Mouse (Mus musculus) embryonic facial prominence, embryonic 15.5 days (tissue): ENCODE data around the gene Rpl9. TPM values are rescaled to one million over a fixed set of nuclear protein-coding genes. Genes with fewer than 3 reads are reported as not detected.

ENCODE experiments used
- ATAC-seq: fragments of 200-750 bp; cut with Nextera tagmentation; 2 replicates; pipeline ENCODE4 v1.8.0; 2017; ENCODE audit warnings: low read depth, moderate TSS enrichment; ENCODE audit not compliant: insufficient number of reproducible peaks, low FRiP score, low TSS enrichment
- H3K27ac ChIP-seq: fragments of 300-500 bp; sonication (generic); replicated peaks from 2 replicates; pipeline ENCODE4 v1.5.1; 2015; ENCODE audit warnings: mild to moderate bottlenecking, inconsistent platforms
- H3K27me3 ChIP-seq: fragments of 300-500 bp; sonication (generic); 2 replicates; pipeline ENCODE4 v1.6.1; 2015; ENCODE audit warnings: inconsistent platforms
- H3K36me3 ChIP-seq: fragments of 300-500 bp; sonication (generic); 2 replicates; pipeline ENCODE4 v1.6.1; 2015; ENCODE audit warnings: mild to moderate bottlenecking, inconsistent platforms
- H3K4me1 ChIP-seq: fragments of 300-500 bp; sonication (generic); 2 replicates; pipeline ENCODE4 v1.6.1; 2015; ENCODE audit warnings: inconsistent platforms
- H3K4me2 ChIP-seq: fragments of 300-500 bp; sonication (generic); replicated peaks from 2 replicates; pipeline ENCODE4 v1.6.1; 2015; ENCODE audit warnings: mild to moderate bottlenecking, inconsistent platforms
- H3K4me3 ChIP-seq: fragments of 300-500 bp; sonication (generic); replicated peaks from 2 replicates; pipeline ENCODE4 v1.5.1; 2015; ENCODE audit warnings: mild to moderate bottlenecking, inconsistent platforms
- H3K9ac ChIP-seq: fragments of 300-500 bp; sonication (generic); 2 replicates; pipeline ENCODE4 v1.6.1; 2015; ENCODE audit warnings: inconsistent platforms
- H3K9me3 ChIP-seq: fragments of 300-500 bp; sonication (generic); replicated peaks from 2 replicates; pipeline ENCODE4 v1.6.1; 2016; ENCODE audit warnings: inconsistent platforms
- WGBS: fragments of 180-500 bp; shearing (Covaris S2); methylation state at CpG from one replicate; pipeline ENCODE4 v1.1.7; 2015; 5-methylcytosine and 5-hydroxymethylcytosine counted together
- polyA plus RNA-seq: library from polyadenylated mRNA; unstranded; fragments of >200 nt; fragmentation: Nextera tagmentation; extraction: Ambion mirVana; gene quantifications from 2 replicates; pipeline ENCODE4 v1.2.1, GENCODE M21; 2015

Gene Rpl9
- 1,081 and 1,085 TPM in 2 replicates for polyA plus RNA-seq

- WGBS = under 1% methylated on average over 83 of the region's 83 CpGs
- H3K4me2 ChIP-seq = peak within 1 kb of the TSS; percentile 78
- ATAC-seq = peak; percentile 95
Measured at GRCm38 (mm10) chr5:65390648-65391644, at the start of gene Rpl9, which contains the start of gene Lias. TSS of gene Rpl9 (minus strand) at chr5:65391444. TSS of gene Lias (plus strand) at chr5:65391497.

DNA sequence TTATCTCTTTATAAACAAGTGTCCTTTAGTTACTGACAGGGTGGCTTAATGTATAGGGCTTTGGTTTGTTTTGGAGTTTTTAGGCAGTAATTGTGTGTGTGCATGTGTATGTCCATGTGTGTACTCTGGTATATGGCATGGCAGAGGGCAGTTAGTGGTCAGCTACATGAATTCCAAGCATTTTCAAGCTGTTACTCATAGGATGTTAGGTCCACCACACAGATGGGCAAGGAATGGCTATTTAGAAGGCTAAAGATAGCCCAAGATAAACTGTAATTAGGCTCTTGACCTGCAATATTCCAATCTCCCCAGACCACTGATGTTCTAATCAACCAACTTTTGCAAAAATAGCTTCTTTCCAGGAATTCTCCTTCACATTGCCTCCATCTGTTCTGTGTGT lies 46.8 kb upstream of the Rpl9 start:
- no peak for ATAC-seq
- Histone ChIP-seq H3K36me3 (no peaks in the 10 kb centered on the region), H3K27me3 (no peaks in the 10 kb centered on the region), H3K4me2 (no peak overlapping the region), H3K9ac (no peak overlapping the region), H3K4me3 (no peak overlapping the region), H3K4me1 (peaks cover 15% of the 10 kb centered on the region), H3K27ac (no peak overlapping the region), H3K9me3 (no peaks in the 10 kb centered on the region)

More at GRCm38 (mm10) chr5:65390648-65391644, at the start of gene Rpl9, which contains the start of gene Lias:
- no peaks in the 10 kb centered on the region for H3K9me3 ChIP-seq
- H3K4me1 ChIP-seq = peaks cover 16% of the 10 kb centered on the region
- H3K4me3 ChIP-seq = peak within 1 kb of the TSS; percentile 97
- H3K36me3 ChIP-seq = peaks cover 41% of the 10 kb centered on the region
- H3K27me3 ChIP-seq = no peaks in the 10 kb centered on the region
- H3K27ac ChIP-seq = peak within 1 kb of the TSS; percentile 93
- peak within 1 kb of the TSS; percentile 99 for H3K9ac ChIP-seq

GRCm38 (mm10) chr5:65435806-65436561 lies 44.7 kb upstream of the Rpl9 start, which contains the start of gene Ugdh:
TSS of gene Ugdh (minus strand) at chr5:65435949.
- WGBS = under 1% methylated on average over 51 of the region's 51 CpGs
- Histone ChIP-seq H3K4me1 (peaks cover 15% of the 10 kb centered on the region), H3K4me3 (peak within 1 kb of the TSS; percentile 83), H3K36me3 (no peaks in the 10 kb centered on the region), H3K9ac (peak within 1 kb of the TSS; percentile 63), H3K27me3 (no peaks in the 10 kb centered on the region), H3K27ac (peak within 1 kb of the TSS; percentile 97), H3K4me2 (peak within 1 kb of the TSS; percentile 86), H3K9me3 (no peaks in the 10 kb centered on the region)
- ATAC-seq = peak; percentile 96

- Histone ChIP-seq H3K4me1 (peaks cover 15% of the 10 kb centered on the region), H3K4me3 (peak overlapping the region; percentile 83), H3K27me3 (no peaks in the 10 kb centered on the region), H3K9me3 (no peaks in the 10 kb centered on the region), H3K27ac (peak overlapping the region; percentile 97), H3K4me2 (peak overlapping the region; percentile 86), H3K36me3 (no peaks in the 10 kb centered on the region), H3K9ac (peak overlapping the region; percentile 58)
- WGBS = 0% methylated on average over 45 of the region's 47 CpGs
- ATAC-seq = no peak
Measured at GRCm38 (mm10) chr5:65435363-65435805, 44.1 kb upstream of the Rpl9 start.

- under 1% methylated on average over 15 of the region's 15 CpGs for WGBS
- peak overlapping the region; percentile 86 for H3K4me2 ChIP-seq
- peaks cover 15% of the 10 kb centered on the region for H3K4me1 ChIP-seq
- H3K36me3 ChIP-seq = no peaks in the 10 kb centered on the region
- no peaks in the 10 kb centered on the region for H3K9me3 ChIP-seq
- peak overlapping the region; percentile 83 for H3K4me3 ChIP-seq
- peak overlapping the region; percentile 58 for H3K9ac ChIP-seq
- ATAC-seq = no peak
- peak overlapping the region; percentile 97 for H3K27ac ChIP-seq
- H3K27me3 ChIP-seq = no peaks in the 10 kb centered on the region
Measured at GRCm38 (mm10) chr5:65434471-65435362, 43.5 kb upstream of the Rpl9 start.

DNA sequence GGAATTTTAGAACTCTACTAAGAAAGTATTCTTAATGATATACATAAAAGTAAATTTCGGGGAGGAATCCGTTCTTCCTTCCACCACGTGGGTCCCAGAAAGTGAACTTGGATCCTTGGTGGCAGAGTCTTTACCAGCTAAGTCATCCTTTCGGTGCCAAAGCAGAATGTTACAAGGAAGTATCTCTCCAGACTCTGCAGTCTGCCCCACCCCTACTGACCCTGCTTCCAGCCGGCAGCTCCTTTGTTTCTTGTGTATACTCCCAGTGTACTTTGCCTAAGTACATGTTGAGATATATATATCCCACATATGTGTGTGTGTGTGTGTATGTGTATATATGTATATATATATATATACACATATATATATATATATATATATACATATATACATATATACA lies 38.2 kb upstream of the Rpl9 start:
- H3K4me3 ChIP-seq = no peak overlapping the region
- ATAC-seq = no peak
- no peaks in the 10 kb centered on the region for H3K9me3 ChIP-seq
- no peak overlapping the region for H3K27ac ChIP-seq
- no peaks in the 10 kb centered on the region for H3K27me3 ChIP-seq
- peaks cover 6% of the 10 kb centered on the region for H3K4me1 ChIP-seq
- no peak overlapping the region for H3K4me2 ChIP-seq
- no peak overlapping the region for H3K9ac ChIP-seq
- peaks cover 28% of the 10 kb centered on the region for H3K36me3 ChIP-seq
- WGBS = 84% methylated on average over 5 of the region's 5 CpGs

DNA sequence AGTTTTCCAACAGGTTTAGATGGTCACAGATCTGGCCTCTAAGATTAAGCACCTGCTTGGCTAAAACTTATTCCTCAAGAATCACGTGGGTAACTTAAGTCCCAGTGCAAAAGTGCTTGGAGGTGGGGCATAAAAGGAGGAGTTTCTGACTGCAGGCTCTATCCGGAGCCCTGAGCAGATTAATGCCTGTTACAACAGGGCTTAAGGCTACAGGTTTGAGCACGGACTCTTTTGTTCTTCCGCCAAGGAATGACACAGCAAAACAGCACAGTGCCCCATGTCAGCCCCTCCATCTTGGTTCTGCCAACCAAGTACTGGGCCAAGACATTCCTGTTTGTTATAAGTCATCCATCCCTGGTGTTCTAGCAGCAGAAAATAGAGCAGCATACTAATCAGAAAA lies 37.1 kb upstream of the Rpl9 start:
- H3K9ac ChIP-seq = no peak overlapping the region
- no peak overlapping the region for H3K4me2 ChIP-seq
- 34% methylated on average over 4 of the region's 4 CpGs for WGBS
- peaks cover 39% of the 10 kb centered on the region for H3K36me3 ChIP-seq
- H3K27ac ChIP-seq = no peak overlapping the region
- ATAC-seq = no peak
- no peak overlapping the region for H3K4me3 ChIP-seq
- H3K9me3 ChIP-seq = no peaks in the 10 kb centered on the region
- no peaks in the 10 kb centered on the region; the same call in 1 of the 2 replicates for H3K4me1 ChIP-seq
- no peaks in the 10 kb centered on the region for H3K27me3 ChIP-seq

DNA sequence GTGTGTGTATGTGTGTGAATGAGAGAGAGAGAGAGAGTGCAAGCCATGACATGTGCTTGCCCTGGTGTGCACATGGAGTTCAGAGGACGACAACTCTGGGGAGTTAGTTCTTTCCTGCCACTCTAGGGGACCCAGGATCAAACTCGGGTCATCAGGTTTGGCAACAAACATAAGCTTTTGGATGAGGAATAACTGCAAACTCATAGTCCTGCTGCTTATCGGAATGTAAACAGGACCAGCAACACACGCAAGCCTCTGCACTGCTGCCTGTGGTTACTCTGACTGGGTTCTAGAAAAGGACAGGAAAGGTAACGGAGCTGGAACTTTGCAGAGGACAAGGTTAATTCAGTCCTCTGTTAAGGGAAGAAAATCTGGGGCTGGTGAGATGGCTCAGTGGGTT lies 34.0 kb upstream of the Rpl9 start:
- ATAC-seq = no peak

DNA sequence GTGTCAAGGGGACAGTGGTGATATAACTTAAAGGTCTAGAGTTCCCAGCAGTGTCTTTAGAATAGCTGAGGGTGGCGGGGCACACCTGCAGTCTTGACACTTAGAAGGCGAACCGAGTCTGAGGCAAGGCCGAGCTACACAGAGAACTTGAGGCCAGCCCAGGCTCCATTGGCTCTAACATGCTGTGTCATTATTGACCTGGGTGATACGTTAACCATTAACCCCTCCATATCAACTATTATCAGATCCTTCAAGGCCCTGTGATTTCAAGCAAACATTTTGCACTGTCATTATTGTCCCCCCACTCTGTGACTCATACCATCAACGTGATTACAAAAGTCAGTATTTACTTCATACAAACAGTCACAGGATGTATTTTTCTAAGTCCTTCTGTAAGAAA lies 33.0 kb upstream of the Rpl9 start:
- Histone ChIP-seq H3K27me3 (no peaks in the 10 kb centered on the region), H3K27ac (no peak overlapping the region), H3K36me3 (peaks cover 72% of the 10 kb centered on the region), H3K4me2 (no peak overlapping the region), H3K9me3 (no peaks in the 10 kb centered on the region), H3K9ac (no peak overlapping the region), H3K4me3 (no peak overlapping the region), H3K4me1 (no peaks in the 10 kb centered on the region)
- 89% methylated on average over 6 of the region's 6 CpGs for WGBS
- ATAC-seq = no peak

More for the DNA sequence above, 34.0 kb upstream of the Rpl9 start:
- H3K4me1 ChIP-seq = no peaks in the 10 kb centered on the region
- H3K27ac ChIP-seq = no peak overlapping the region
- H3K9me3 ChIP-seq = no peaks in the 10 kb centered on the region
- H3K4me3 ChIP-seq = no peak overlapping the region
- no peaks in the 10 kb centered on the region for H3K27me3 ChIP-seq
- no peak overlapping the region for H3K9ac ChIP-seq
- no peak overlapping the region for H3K4me2 ChIP-seq
- peaks cover 67% of the 10 kb centered on the region for H3K36me3 ChIP-seq
- 89% methylated on average over 5 of the region's 5 CpGs for WGBS

GRCm38 (mm10) chr5:65422803-65423202 lies 31.6 kb upstream of the Rpl9 start:
- no peak overlapping the region for H3K9ac ChIP-seq
- H3K27ac ChIP-seq = no peak overlapping the region
- H3K4me1 ChIP-seq = no peaks in the 10 kb centered on the region
- WGBS = 91% methylated on average over 8 of the region's 8 CpGs
- peaks cover 84% of the 10 kb centered on the region for H3K36me3 ChIP-seq
- no peaks in the 10 kb centered on the region for H3K27me3 ChIP-seq
- no peaks in the 10 kb centered on the region for H3K9me3 ChIP-seq
- no peak overlapping the region for H3K4me2 ChIP-seq
- no peak for ATAC-seq
- H3K4me3 ChIP-seq = no peak overlapping the region
